Mouse (Mus musculus) olfactory bulb, adult 2 months (tissue): Measurements from ENCODE around the gene Selenbp1. TPM values are rescaled to one million over a fixed set of nuclear protein-coding genes. Genes with fewer than 3 reads are reported as not detected.
A peak's percentile ranks its signal among the peaks of the same experiment; 100 is the strongest.

ENCODE experiments used
- H3K27ac ChIP-seq: fragments of 200-500 bp; 2 replicates; pipeline ENCODE4 v1.5.1; 2012; ENCODE audit warnings: low read depth, low read length; ENCODE audit not compliant: insufficient read depth
- H3K4me1 ChIP-seq: fragments of 200-500 bp; 2 replicates; pipeline ENCODE4 v1.6.1; 2012; ENCODE audit warnings: low read length; ENCODE audit not compliant: control insufficient read depth, insufficient read depth
- H3K4me3 ChIP-seq: fragments of 200-500 bp; 2 replicates; pipeline ENCODE4 v1.5.1; 2012; ENCODE audit warnings: mild to moderate bottlenecking, low read depth, low read length, moderate library complexity; ENCODE audit not compliant: insufficient read depth
- CTCF ChIP-seq: fragments of 200-500 bp; IDR thresholded peaks from 2 replicates; pipeline ENCODE4 v1.5.1; 2012; ENCODE audit warnings: low read depth, mild to moderate bottlenecking, low read length, moderate library complexity; ENCODE audit not compliant: insufficient read depth
- POLR2A ChIP-seq: fragments of 200-500 bp; IDR thresholded peaks from 2 replicates; pipeline ENCODE4 v1.6.1; 2012; ENCODE audit warnings: mild to moderate bottlenecking, low read depth, low read length, moderate library complexity; ENCODE audit not compliant: insufficient read depth
- WGBS: fragments of 180-500 bp; shearing (Covaris S2); methylation state at CpG from one replicate; pipeline ENCODE4 v1.1.7; 2018; 5-methylcytosine and 5-hydroxymethylcytosine counted together
- polyA plus RNA-seq: library from polyadenylated mRNA; stranded (reverse); fragments of >200 nt; gene quantifications from 2 replicates; pipeline ENCODE4 v1.2.4, GENCODE M21; 2012; ENCODE audit warnings: low replicate concordance; ENCODE audit not compliant: missing spikeins, insufficient read depth, insufficient read length

The Selenbp1 gene
- polyA plus RNA-seq, 1 experiment, result not detected

GRCm38 (mm10) chr3:94974026-94974527 lies 41.2 kb downstream of the Selenbp1 start:
- peak overlapping the region; percentile 46; the same call in 1 of the 2 replicates for H3K27ac ChIP-seq
- WGBS, result 15% methylated on average over 9 of the region's 9 CpGs
- H3K4me1 ChIP-seq, result 0 out of 2 replicates have a peak, but pooled peaks cover 2% of the 10 kb centered on the region
- TF ChIP-seq CTCF (no peak), POLR2A (no peak)
- H3K4me3 ChIP-seq, result peak overlapping the region; percentile 34

GRCm38 (mm10) chr3:94974528-94975422 lies 41.9 kb downstream of the Selenbp1 start, which contains the start of gene Pi4kb:
Gene Pi4kb (plus strand): TSS chr3:94974731.
- H3K4me1 ChIP-seq, result 0 out of 2 replicates have a peak, but pooled peaks cover 2% of the 10 kb centered on the region
- H3K4me3 ChIP-seq, result peak within 1 kb of the TSS; percentile 66
- peak; percentile 60; the same call in 1 of the 2 replicates for TF ChIP-seq POLR2A
- TF ChIP-seq CTCF, result 0 out of 2 replicates have a peak, but pooled peaks have one; percentile 28
- H3K27ac ChIP-seq, result peak within 1 kb of the TSS; percentile 84
- 0% methylated on average over 57 of the region's 57 CpGs for whole genome bisulfite sequencing

DNA sequence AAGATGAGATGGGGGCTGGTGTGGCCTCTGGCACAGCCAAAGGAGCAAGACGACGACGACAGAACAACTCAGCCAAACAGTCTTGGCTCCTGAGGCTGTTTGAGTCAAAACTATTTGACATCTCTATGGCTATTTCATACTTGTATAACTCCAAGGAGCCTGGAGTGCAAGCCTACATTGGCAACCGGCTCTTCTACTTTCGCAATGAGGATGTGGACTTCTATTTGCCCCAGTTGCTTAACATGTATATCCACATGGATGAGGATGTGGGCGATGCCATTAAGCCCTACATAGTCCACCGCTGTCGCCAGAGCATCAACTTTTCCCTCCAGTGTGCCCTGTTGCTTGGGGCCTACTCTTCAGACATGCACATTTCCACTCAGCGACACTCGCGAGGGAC lies 51.5 kb downstream of the Selenbp1 start:
- TF ChIP-seq POLR2A, result no peak
- TF ChIP-seq CTCF, result no peak
- WGBS, result 91% methylated on average over 11 of the region's 11 CpGs
- no peak overlapping the region for H3K4me3 ChIP-seq
- no peak overlapping the region for H3K27ac ChIP-seq
- H3K4me1 ChIP-seq, result peaks cover 12% of the 10 kb centered on the region

GRCm38 (mm10) chr3:94985513-94985912 lies 52.7 kb downstream of the Selenbp1 start:
- no peak for TF ChIP-seq POLR2A
- no peak for TF ChIP-seq CTCF
- Histone ChIP-seq H3K4me3 (no peak overlapping the region), H3K4me1 (peaks cover 14% of the 10 kb centered on the region), H3K27ac (no peak overlapping the region)
- WGBS, result 91% methylated on average over 2 of the region's 2 CpGs

DNA sequence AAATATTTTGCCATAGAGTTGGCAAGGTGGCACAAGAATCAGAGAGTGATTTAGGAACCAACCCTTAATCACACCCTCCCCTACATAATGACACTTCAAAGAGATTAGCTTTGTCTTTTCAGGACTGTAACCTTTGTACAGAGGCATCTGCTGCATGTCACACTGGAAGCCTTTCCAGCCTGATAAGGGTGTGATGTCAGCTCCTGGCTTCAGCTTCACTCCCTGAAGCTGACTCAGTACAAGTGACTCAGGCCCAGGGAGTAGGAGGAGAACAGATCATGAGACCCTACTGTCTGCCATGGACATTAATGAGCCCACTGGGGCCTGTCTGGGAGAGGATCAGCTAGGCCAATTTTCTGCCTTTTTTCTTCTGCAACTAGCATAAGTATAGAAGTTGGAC lies 54.7 kb downstream of the Selenbp1 start:
- no peak for TF ChIP-seq CTCF
- TF ChIP-seq POLR2A, result no peak
- H3K4me1 ChIP-seq, result peaks cover 14% of the 10 kb centered on the region
- H3K27ac ChIP-seq, result peak overlapping the region; percentile 40; the same call in 1 of the 2 replicates
- H3K4me3 ChIP-seq, result no peak overlapping the region

GRCm38 (mm10) chr3:94989159-94989761 lies 56.4 kb downstream of the Selenbp1 start:
- Histone ChIP-seq H3K4me3 (no peak overlapping the region), H3K4me1 (peaks cover 14% of the 10 kb centered on the region), H3K27ac (no peak overlapping the region)
- 23% methylated on average over 9 of the region's 9 CpGs for WGBS
- no peak for TF ChIP-seq CTCF
- no peak for TF ChIP-seq POLR2A

Other genes with a start within 250 kb of the Selenbp1 start
- gene Selenbp2, start 239.5 kb upstream of the Selenbp1 start, polyA plus RNA-seq, result not detected in 2 replicates
- gene Cgn, start 146.6 kb upstream of the Selenbp1 start, polyA plus RNA-seq, result not detected in 2 replicates
- gene Pogz, start 95.5 kb upstream of the Selenbp1 start, polyA plus RNA-seq, result not detected in 2 replicates
- gene Psmb4, start 46.1 kb upstream of the Selenbp1 start, polyA plus RNA-seq, result not detected in 2 replicates
- gene Rfx5, start 21.0 kb downstream of the Selenbp1 start, polyA plus RNA-seq, result not detected in 2 replicates
- gene Pi4kb, start 41.7 kb downstream of the Selenbp1 start, polyA plus RNA-seq, result not detected in 2 replicates
- gene Zfp687, start 82.4 kb downstream of the Selenbp1 start, polyA plus RNA-seq, result 132 TPM in 1 of 2 replicates, not detected in the other
- 457 TPM in 1 of 2 replicates, not detected in the other for gene Psmd4, start 109.6 kb downstream of the Selenbp1 start, polyA plus RNA-seq
- gene Pip5k1a, start 173.9 kb downstream of the Selenbp1 start, polyA plus RNA-seq, result not detected in 2 replicates
- not detected in 2 replicates for gene Vps72, start 178.0 kb downstream of the Selenbp1 start, polyA plus RNA-seq
- not detected in 2 replicates for gene Tmod4, start 191.4 kb downstream of the Selenbp1 start, polyA plus RNA-seq
- gene Scnm1, start 201.0 kb downstream of the Selenbp1 start, polyA plus RNA-seq, result not detected in 2 replicates
- not detected in 2 replicates for gene Lysmd1, start 201.0 kb downstream of the Selenbp1 start, polyA plus RNA-seq
- not detected in 2 replicates for gene Tnfaip8l2, start 209.3 kb downstream of the Selenbp1 start, polyA plus RNA-seq
- gene Sema6c, start 227.4 kb downstream of the Selenbp1 start, polyA plus RNA-seq, result not detected in 2 replicates